20 mouse cellular contexts compared by ENCODE assay signal in genomic region chr16:56884811-56885210, GRCm38 (mm10). TPM values are rescaled to one million over a fixed set of nuclear protein-coding genes. Genes with fewer than 3 reads are reported as not detected.
DNase-seq lines count a peak whose midpoint lies in the region; ATAC-seq and TF ChIP-seq lines count a peak whose summit lies in the region.
"Had no signal": no experiment of that assay in that cellular context is flagged by ENCODE, and none has a peak within 500 bp of the region (broad histone marks: within the 10 kb centered on the region; RNA-seq: fewer than 3 reads in every experiment).

No protein-coding gene starts in this region.

- peak overlapping the region; percentile 4; the same call in 1 of the 2 replicates for H3K4me3 ChIP-seq in heart, embryonic 13.5 days
- H3K4me3 ChIP-seq in heart, adult 2 months = no peak overlapping the region
- H3K4me3 ChIP-seq in kidney, postnatal 0 days (replicated peaks; ENCODE audit: low read depth, low read length) = no peak overlapping the region
- H3K4me3 ChIP-seq in embryonic facial prominence, embryonic 15.5 days (replicated peaks) = peak overlapping the region; percentile 21; the same call in 1 of the 2 replicates
- peak overlapping the region; percentile 46 for H3K4me3 ChIP-seq in stomach, embryonic 14.5 days (ENCODE audit: low read depth, low read length)
- H3K4me3 ChIP-seq: forebrain, embryonic 12.5 days; midbrain, embryonic 13.5 days; myocyte had no signal

- no peak for TF ChIP-seq POLR2A in heart, adult 2 months (IDR thresholded peaks at IDR 0.05; ENCODE audit: insufficient read depth, low read depth, low read length)

- H3K4me1 ChIP-seq in heart, embryonic 13.5 days = peaks cover 12% of the 10 kb centered on the region
- no peaks in the 10 kb centered on the region; the same call in 1 of the 2 replicates for H3K4me1 ChIP-seq in heart, adult 2 months (ENCODE audit: control insufficient read depth, insufficient read depth, low read length)
- no peaks in the 10 kb centered on the region for H3K4me1 ChIP-seq in kidney, postnatal 0 days (replicated peaks; ENCODE audit: insufficient read depth, low read length)
- no peaks in the 10 kb centered on the region for H3K4me1 ChIP-seq in embryonic facial prominence, embryonic 15.5 days
- peaks cover 8% of the 10 kb centered on the region for H3K4me1 ChIP-seq in stomach, embryonic 14.5 days (ENCODE audit: control insufficient read depth, insufficient read depth, low read length)
- H3K4me1 ChIP-seq: embryonic facial prominence, embryonic 12.5 days had no signal

- no peak for DNase-seq in heart, adult 2 months
- peak; percentile 29 for DNase-seq in kidney, postnatal 0 days (ENCODE audit: low spot score)
- DNase-seq in kidney, adult 18-20 months = no peak
- DNase-seq in cerebellum, postnatal 14 days = no peak
- no peak for DNase-seq in adipocyte (ENCODE audit: low spot score)
- DNase-seq: adrenal gland, adult 2 months; cerebellum, adult 11-12 months; retina, postnatal 1 day; thymus, postnatal 25 days had no signal

- no peaks in the 10 kb centered on the region for H3K9me3 ChIP-seq in heart, embryonic 13.5 days
- no peaks in the 10 kb centered on the region for H3K9me3 ChIP-seq in kidney, postnatal 0 days (replicated peaks; ENCODE audit: low read length)
- H3K9me3 ChIP-seq in embryonic facial prominence, embryonic 15.5 days (replicated peaks) = no peaks in the 10 kb centered on the region
- H3K9me3 ChIP-seq in stomach, embryonic 14.5 days (ENCODE audit: control insufficient read depth, low read depth, low read length) = no peaks in the 10 kb centered on the region
- H3K9me3 ChIP-seq: embryonic facial prominence, embryonic 12.5 days; forebrain, embryonic 12.5 days; midbrain, embryonic 13.5 days had no signal

- no peak overlapping the region for H3K9ac ChIP-seq in heart, embryonic 13.5 days
- no peak overlapping the region for H3K9ac ChIP-seq in heart, adult 2 months (ENCODE audit: low read depth, low read length)
- no peak overlapping the region for H3K9ac ChIP-seq in kidney, postnatal 0 days (ENCODE audit: low read depth, low read length)
- H3K9ac ChIP-seq in embryonic facial prominence, embryonic 15.5 days = no peak overlapping the region
- H3K9ac ChIP-seq in stomach, embryonic 14.5 days (replicated peaks; ENCODE audit: low read depth, low read length) = no peak overlapping the region
- H3K9ac ChIP-seq: forebrain, embryonic 12.5 days; midbrain, embryonic 13.5 days had no signal

- no peak overlapping the region for H3K27ac ChIP-seq in heart, embryonic 13.5 days (replicated peaks)
- no peak overlapping the region for H3K27ac ChIP-seq in heart, adult 2 months
- no peak overlapping the region for H3K27ac ChIP-seq in kidney, postnatal 0 days
- H3K27ac ChIP-seq in embryonic facial prominence, embryonic 15.5 days (replicated peaks) = no peak overlapping the region
- H3K27ac ChIP-seq in stomach, embryonic 14.5 days (ENCODE audit: low read length) = no peak overlapping the region; the same call in 1 of the 2 replicates
- H3K27ac ChIP-seq: embryonic facial prominence, embryonic 12.5 days; forebrain, embryonic 12.5 days; midbrain, embryonic 13.5 days had no signal

- no peak for ATAC-seq in heart, embryonic 13.5 days (ENCODE audit: extremely low read depth, insufficient number of reproducible peaks, low FRiP score, low TSS enrichment)
- ATAC-seq in kidney, postnatal 0 days (replicated peaks; ENCODE audit: low FRiP score, low read depth) = no peak
- ATAC-seq in embryonic facial prominence, embryonic 15.5 days (ENCODE audit: insufficient number of reproducible peaks, low FRiP score, low TSS enrichment, low read depth) = no peak
- ATAC-seq in stomach, embryonic 14.5 days (ENCODE audit: insufficient number of reproducible peaks, insufficient read depth, low FRiP score, low read depth) = no peak
- ATAC-seq: midbrain, embryonic 13.5 days had no signal

- no peaks in the 10 kb centered on the region for H3K79me2 ChIP-seq in heart, adult 2 months (replicated peaks; ENCODE audit: control insufficient read depth, insufficient read depth, low read length)

- no peaks in the 10 kb centered on the region for H3K27me3 ChIP-seq in heart, embryonic 13.5 days (replicated peaks)
- H3K27me3 ChIP-seq in heart, adult 2 months (ENCODE audit: control insufficient read depth, insufficient read depth, low read length) = no peaks in the 10 kb centered on the region
- no peaks in the 10 kb centered on the region for H3K27me3 ChIP-seq in kidney, postnatal 0 days (ENCODE audit: insufficient read depth, low read length)
- H3K27me3 ChIP-seq in embryonic facial prominence, embryonic 15.5 days = no peaks in the 10 kb centered on the region
- H3K27me3 ChIP-seq in stomach, embryonic 14.5 days (ENCODE audit: control insufficient read depth, insufficient read depth, low read length) = no peaks in the 10 kb centered on the region
- H3K27me3 ChIP-seq: embryonic facial prominence, embryonic 12.5 days; forebrain, embryonic 12.5 days; midbrain, embryonic 13.5 days had no signal

- H3K36me3 ChIP-seq in heart, embryonic 13.5 days = no peaks in the 10 kb centered on the region
- H3K36me3 ChIP-seq in heart, adult 2 months (ENCODE audit: control insufficient read depth, insufficient read depth, low read length) = no peaks in the 10 kb centered on the region
- no peaks in the 10 kb centered on the region for H3K36me3 ChIP-seq in kidney, postnatal 0 days (ENCODE audit: insufficient read depth, low read length)
- no peaks in the 10 kb centered on the region for H3K36me3 ChIP-seq in embryonic facial prominence, embryonic 15.5 days
- H3K36me3 ChIP-seq in stomach, embryonic 14.5 days (ENCODE audit: control insufficient read depth, insufficient read depth, low read length) = no peaks in the 10 kb centered on the region
- H3K36me3 ChIP-seq: embryonic facial prominence, embryonic 12.5 days; forebrain, embryonic 12.5 days; midbrain, embryonic 13.5 days had no signal

- 89% methylated on average over 6 of the region's 6 CpGs for WGBS in heart, embryonic 13.5 days
- WGBS in heart, adult 2 months = 75% methylated on average over 6 of the region's 6 CpGs
- 84% methylated on average over 6 of the region's 6 CpGs for WGBS in kidney, postnatal 0 days
- 86% methylated on average over 6 of the region's 6 CpGs for WGBS in embryonic facial prominence, embryonic 15.5 days
- WGBS in stomach, embryonic 14.5 days = 79% methylated on average over 6 of the region's 6 CpGs

- TF ChIP-seq CTCF in heart, adult 2 months (IDR thresholded peaks at IDR 0.05) = no peak
- no peak for TF ChIP-seq CTCF in kidney, postnatal 0 days (IDR thresholded peaks at IDR 0.05; ENCODE audit: low read depth)

- intact Hi-C loops in heart, adult 2 months (cut with DNase I) = no loop called here

- peak overlapping the region; percentile 78 for H3K4me2 ChIP-seq in heart, embryonic 13.5 days
- peak overlapping the region; percentile 81 for H3K4me2 ChIP-seq in kidney, postnatal 0 days (ENCODE audit: low read length)
- H3K4me2 ChIP-seq in embryonic facial prominence, embryonic 15.5 days (replicated peaks) = peak overlapping the region; percentile 38
- H3K4me2 ChIP-seq in stomach, embryonic 14.5 days (replicated peaks; ENCODE audit: low read depth, low read length) = peak overlapping the region; percentile 49
- H3K4me2 ChIP-seq: forebrain, embryonic 12.5 days; midbrain, embryonic 13.5 days had no signal

- no peak for TF ChIP-seq EP300 in heart, adult 2 months (IDR thresholded peaks at IDR 0.05; ENCODE audit: insufficient read depth, low read depth, low read length)

RNA-seq across cellular contexts. Expression of gene Tmem45a, which starts 1.2 kb away (rescaled TPM):
- polyA plus RNA-seq in heart, embryonic 13.5 days (2015; fragmentation: Nextera tagmentation; extraction: Ambion mirVana) = 11.3 and 14.3 TPM in 2 replicates
- 1 to 10 TPM; 2.7 to 4.4 TPM for total RNA-seq in heart, adult 2 months (2021)
- 1.7 and 4.0 TPM in 2 replicates for polyA plus RNA-seq in heart, adult 2 months (2012; rRNA removed)
- polyA plus RNA-seq in kidney, postnatal 0 days (2015; fragmentation: Nextera tagmentation; extraction: Ambion mirVana) = 18.9 and 20.4 TPM in 2 replicates
- polyA plus RNA-seq in embryonic facial prominence, embryonic 15.5 days (2015; fragmentation: Nextera tagmentation; extraction: Ambion mirVana) = 82.2 and 101 TPM in 2 replicates
- polyA plus RNA-seq in stomach, embryonic 14.5 days (2014; fragmentation: Nextera tagmentation; extraction: Ambion mirVana) = 53.8 and 56.5 TPM in 2 replicates
- total RNA-seq: hematopoietic stem cell, adult 5-6 weeks; neutrophil, adult 5-6 weeks had no signal

RNA-seq across cellular contexts. Expression of gene Lnp1, which starts 43.0 kb away (rescaled TPM):
- polyA plus RNA-seq in heart, embryonic 13.5 days (2015; fragmentation: Nextera tagmentation; extraction: Ambion mirVana) = 0.39 and 0.93 TPM in 2 replicates
- total RNA-seq in heart, adult 2 months (2021) = not detected
- polyA plus RNA-seq in heart, adult 2 months (2012; rRNA removed) = not detected in 2 replicates
- not detected in 2 replicates for polyA plus RNA-seq in kidney, postnatal 0 days (2015; fragmentation: Nextera tagmentation; extraction: Ambion mirVana)
- 0.25 and 1.1 TPM in 2 replicates for polyA plus RNA-seq in embryonic facial prominence, embryonic 15.5 days (2015; fragmentation: Nextera tagmentation; extraction: Ambion mirVana)
- not detected in 2 replicates for polyA plus RNA-seq in stomach, embryonic 14.5 days (2014; fragmentation: Nextera tagmentation; extraction: Ambion mirVana)
- total RNA-seq: adrenal gland, adult 2 months; hematopoietic stem cell, adult 5-6 weeks; liver, adult 2 months; neutrophil, adult 5-6 weeks had no signal
- polyA plus RNA-seq: adrenal gland, adult 2 months; embryonic facial prominence, embryonic 12.5 days; forebrain, embryonic 12.5 days; gonadal fat pad, adult 2 months; liver, adult 2 months; midbrain, embryonic 13.5 days; myocyte had no signal

Comparison
In these comparisons a context has a peak if more than half of its experiments do, and no peak if none do; other contexts are left out.
1. H3K4me3 ChIP-seq: peak in heart, embryonic 13.5 days (single experiment), embryonic facial prominence, embryonic 15.5 days (single experiment) and stomach, embryonic 14.5 days (single experiment); none in heart, adult 2 months (single experiment) and kidney, postnatal 0 days (single experiment).
2. Peak in every context shown above with its lines, with median percentiles within 50 percentile points of each other: H3K4me2 ChIP-seq.